8 mouse cellular contexts compared by ENCODE assay signal in genomic region chr13:56702469-56703221, GRCm38 (mm10). TPM values are rescaled to one million over a fixed set of nuclear protein-coding genes. Genes with fewer than 3 reads are reported as not detected.
DNase-seq lines count a peak whose midpoint lies in the region; ATAC-seq and TF ChIP-seq lines count a peak whose summit lies in the region.

Smad5 (plus strand) TSS chr13:56703010.

- peaks cover 48% of the 10 kb centered on the region for H3K4me1 ChIP-seq in hindbrain, embryonic 16.5 days (ENCODE audit: control insufficient read depth, insufficient read depth, low read depth, low read length)

- H3K9me3 ChIP-seq in hindbrain, embryonic 16.5 days (ENCODE audit: control insufficient read depth, low read length) = no peaks in the 10 kb centered on the region

- no peak for TF ChIP-seq CTCF in gastrocnemius, adult 2 months (IDR thresholded peaks at IDR 0.05)

- no peaks in the 10 kb centered on the region for H3K27me3 ChIP-seq in hindbrain, embryonic 16.5 days (replicated peaks; ENCODE audit: control insufficient read depth, insufficient read depth, low read length)

- peak within 1 kb of the TSS; percentile 94 for H3K4me3 ChIP-seq in gastrocnemius, adult 2 months
- peak within 1 kb of the TSS; percentile 73 for H3K4me3 ChIP-seq in hindbrain, embryonic 16.5 days (ENCODE audit: low read length)

- intact Hi-C loops in gastrocnemius, adult 2 months (cut with DNase I) = no loop called here

- ATAC-seq in hindbrain, embryonic 16.5 days = peak; percentile 86
- ATAC-seq in megakaryocyte, adult 5-6 weeks (ENCODE audit: poor library complexity, severe bottlenecking) = peak; percentile 78

- peak; percentile 68 for DNase-seq in WW6 (ENCODE audit: low read depth, low spot score)
- peak; percentile 94 to 96 for DNase-seq in cerebellum, postnatal 25 days
- peak; percentile 94 for DNase-seq in gastrocnemius, adult 2 months
- peak; percentile 61 to 69 for DNase-seq in left cerebral cortex, adult 8-10 months (ENCODE audit: low spot score in 2 of 2)
- peak; percentile 86 for DNase-seq in right cerebral cortex, adult 18-20 months
- peak; percentile 63 for DNase-seq in urinary bladder, postnatal 10 days (ENCODE audit: low spot score)

- no peaks in the 10 kb centered on the region for H3K36me3 ChIP-seq in hindbrain, embryonic 16.5 days (ENCODE audit: control insufficient read depth, insufficient read depth, low read length)

- peak within 1 kb of the TSS; percentile 83 for H3K4me2 ChIP-seq in hindbrain, embryonic 16.5 days (ENCODE audit: low read length)

- 7% methylated on average over 36 of the region's 62 CpGs for WGBS in hindbrain, embryonic 16.5 days

- H3K27ac ChIP-seq in gastrocnemius, adult 2 months = peak within 1 kb of the TSS; percentile 99
- H3K27ac ChIP-seq in hindbrain, embryonic 16.5 days (ENCODE audit: low read depth, low read length) = peak within 1 kb of the TSS; percentile 99

- peak within 1 kb of the TSS; percentile 96 for H3K9ac ChIP-seq in hindbrain, embryonic 16.5 days (ENCODE audit: low read depth, low read length)

RNA-seq across cellular contexts. Expression of gene Smad5, which starts in this region (rescaled TPM):
- 10 to 100 TPM; 24.4 to 24.5 TPM for total RNA-seq in gastrocnemius, adult 2 months (2021)
- polyA plus RNA-seq in hindbrain, embryonic 16.5 days (2015; fragmentation: Nextera tagmentation; extraction: Ambion mirVana) = 17.2 and 21.3 TPM in 2 replicates
- total RNA-seq in left cerebral cortex, adult 8-10 months (2022) = 10 to 100 TPM; 23.7 to 25.7 (median 23.8) TPM
- 26.9 and 28.1 TPM in 2 replicates for total RNA-seq in megakaryocyte, adult 5-6 weeks (2015)
- 14.1 and 16.7 TPM in 2 replicates for total RNA-seq in megakaryocyte, adult 5-6 weeks (2017)

Comparison
In these comparisons a context has a peak if more than half of its experiments do, and no peak if none do; other contexts are left out.
1. Peak in every context shown above with its lines: DNase-seq, ATAC-seq, H3K4me3 ChIP-seq and H3K27ac ChIP-seq.